Mouse (Mus musculus): ENCODE results near the gene Myl3.
A peak's percentile ranks its signal among the peaks of the same experiment; 100 is the strongest.

Gene Myl3

GRCm38 (mm10) chr9:110729841-110730240 is 11.8 kb upstream of the Myl3 start:
- DNase-seq (ENCODE audit: low spot score in 2 of 2) = no peak

GRCm38 (mm10) chr9:110731859-110732258 is 9.8 kb upstream of the Myl3 start:
- no peak for DNase-seq (ENCODE audit: low spot score in 2 of 2)

- DNase-seq (ENCODE audit: low spot score in 2 of 2) = peak; percentile 82 to 83
These were observed 9.0 kb upstream of the Myl3 start for GRCm38 (mm10) chr9:110732623-110733022.

GRCm38 (mm10) chr9:110733102-110733501 is 8.6 kb upstream of the Myl3 start:
- DNase-seq (ENCODE audit: low spot score in 2 of 2) = no peak

GRCm38 (mm10) chr9:110734154-110734553 is 7.5 kb upstream of the Myl3 start:
- no peak for DNase-seq (ENCODE audit: low spot score in 2 of 2)

GRCm38 (mm10) chr9:110736362-110736761 is 5.3 kb upstream of the Myl3 start:
- DNase-seq (ENCODE audit: low spot score in 2 of 2) = peak in 1 of 2 experiments; percentile 19

- no peak for DNase-seq (ENCODE audit: low spot score in 2 of 2)
These were observed 3.6 kb upstream of the Myl3 start for GRCm38 (mm10) chr9:110738054-110738453.

GRCm38 (mm10) chr9:110739961-110740360 is 1.7 kb upstream of the Myl3 start:
- DNase-seq (ENCODE audit: low spot score in 2 of 2) = no peak

GRCm38 (mm10) chr9:110742295-110742950 is 762 bp downstream of the Myl3 start:
- no peak for DNase-seq (ENCODE audit: low spot score in 2 of 2)

- no peak for DNase-seq (ENCODE audit: low spot score in 2 of 2)
These were observed 1.3 kb downstream of the Myl3 start for GRCm38 (mm10) chr9:110742951-110743455.

GRCm38 (mm10) chr9:110743456-110744323 is 2.0 kb downstream of the Myl3 start:
- DNase-seq (ENCODE audit: low spot score in 2 of 2) = no peak

- DNase-seq (ENCODE audit: low spot score in 2 of 2) = no peak
These were observed 4.1 kb downstream of the Myl3 start for GRCm38 (mm10) chr9:110745752-110746151.

- DNase-seq (ENCODE audit: low spot score in 2 of 2) = no peak
These were observed 4.6 kb downstream of the Myl3 start for GRCm38 (mm10) chr9:110746238-110746637.

- no peak for DNase-seq (ENCODE audit: low spot score in 2 of 2)
These were observed 5.3 kb downstream of the Myl3 start, which contains the start of gene Pth1r for GRCm38 (mm10) chr9:110746961-110747360. TSS of gene Pth1r (minus strand) at chr9:110747145.

GRCm38 (mm10) chr9:110748451-110748850 is 6.8 kb downstream of the Myl3 start:
- no peak for DNase-seq (ENCODE audit: low spot score in 2 of 2)

- peak in 1 of 2 experiments; percentile 40 for DNase-seq (ENCODE audit: low spot score in 2 of 2)
These were observed 8.9 kb downstream of the Myl3 start for GRCm38 (mm10) chr9:110750404-110751187.

- no peak for DNase-seq (ENCODE audit: low spot score in 2 of 2)
These were observed 9.8 kb downstream of the Myl3 start for GRCm38 (mm10) chr9:110751412-110751811.

- no peak for DNase-seq (ENCODE audit: low spot score in 2 of 2)
These were observed 11.3 kb downstream of the Myl3 start for GRCm38 (mm10) chr9:110752917-110753435.

GRCm38 (mm10) chr9:110753773-110754172 is 12.1 kb downstream of the Myl3 start:
- DNase-seq (ENCODE audit: low spot score in 2 of 2) = peak in 1 of 2 experiments; percentile 58

- no peak for DNase-seq (ENCODE audit: low spot score in 2 of 2)
These were observed 16.2 kb downstream of the Myl3 start for GRCm38 (mm10) chr9:110757816-110758215.

- peak; percentile 85 to 90 for DNase-seq (ENCODE audit: low spot score in 2 of 2)
These were observed 16.9 kb downstream of the Myl3 start for GRCm38 (mm10) chr9:110758605-110759004.

GRCm38 (mm10) chr9:110759265-110759664 is 17.6 kb downstream of the Myl3 start:
- peak; percentile 34 to 69 for DNase-seq (ENCODE audit: low spot score in 2 of 2)

All from heart, adult 9 months (tissue).